Mouse (Mus musculus) regulatory T cell (primary cell): ENCODE results near the gene Capn7.

ENCODE experiments used
- in situ Hi-C: fragments of 300-600 bp; cut with MboI, MseI; formaldehyde crosslinking; loops from one replicate; pipeline ENCODE4 v1.15.1; 2025; ENCODE audit warnings: high pct_unique_total_duplicates

Gene Capn7

GRCm38 (mm10) chr14:31336369-31337155 lies at the start of gene Capn7:
Gene Capn7, plus strand, starts transcription at chr14:31336638.
- in situ Hi-C loops: no loop called here

DNA sequence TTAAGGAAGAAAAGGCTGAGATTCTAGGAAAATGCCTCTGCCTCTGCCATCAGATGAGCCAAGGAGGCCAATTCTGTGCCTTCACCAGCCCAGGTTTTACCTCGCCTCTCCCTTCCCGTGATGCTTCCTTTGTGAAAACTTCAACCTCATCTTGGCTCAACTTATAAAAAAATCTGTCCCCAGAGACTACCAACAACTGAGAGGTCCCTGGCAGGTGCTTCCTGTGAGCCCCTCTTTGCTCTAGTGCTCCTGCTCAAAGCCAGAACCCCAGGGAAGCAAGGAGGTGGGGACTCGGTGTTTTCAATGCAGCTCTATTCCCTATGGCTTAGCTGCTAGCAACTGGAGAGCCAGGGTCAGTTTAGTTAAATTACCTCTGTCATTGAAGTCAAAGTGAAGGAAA lies 23.2 kb upstream of the Capn7 start:
- in situ Hi-C loops: loop anchor here (5.0 kb wide), 1 partner anchor 101 kb away; no protein-coding TSS in a partner anchor

DNA sequence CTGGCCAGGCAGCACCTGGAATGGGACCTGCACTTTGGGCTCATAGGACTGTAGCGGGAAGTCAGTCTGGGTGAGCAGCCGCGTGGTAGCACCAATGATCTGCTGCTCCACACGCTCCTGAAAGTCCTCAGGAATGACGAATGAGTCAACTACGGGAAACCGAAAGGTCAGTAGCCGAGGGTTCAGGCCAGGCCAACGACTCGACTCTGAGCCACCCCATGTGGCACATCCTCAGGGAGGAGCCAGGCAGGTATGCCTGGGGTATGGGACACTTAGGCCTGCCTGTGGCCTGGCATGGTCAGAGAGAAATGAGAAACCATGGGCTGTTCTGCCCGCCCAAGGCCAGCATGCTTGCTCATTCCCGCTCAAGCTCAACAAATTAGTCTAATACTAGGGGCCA lies 19.8 kb upstream of the Capn7 start:
- in situ Hi-C loops: loop anchor here (5.0 kb wide), 1 partner anchor 39 kb away; no protein-coding TSS in a partner anchor

- in situ Hi-C loops: loop anchor here (5.0 kb wide), 1 partner anchor 40 kb away; no protein-coding TSS in a partner anchor
Measured at GRCm38 (mm10) chr14:31317754-31318153, 18.7 kb upstream of the Capn7 start.

- in situ Hi-C loops: loop anchor here (5.0 kb wide), 1 partner anchor 42 kb away; no protein-coding TSS in a partner anchor
Measured at GRCm38 (mm10) chr14:31319546-31319945, 16.9 kb upstream of the Capn7 start.

- in situ Hi-C loops: no loop called here
Measured at GRCm38 (mm10) chr14:31321181-31321580, 15.3 kb upstream of the Capn7 start.

GRCm38 (mm10) chr14:31322191-31322590 lies 14.2 kb upstream of the Capn7 start:
- in situ Hi-C loops: no loop called here

DNA sequence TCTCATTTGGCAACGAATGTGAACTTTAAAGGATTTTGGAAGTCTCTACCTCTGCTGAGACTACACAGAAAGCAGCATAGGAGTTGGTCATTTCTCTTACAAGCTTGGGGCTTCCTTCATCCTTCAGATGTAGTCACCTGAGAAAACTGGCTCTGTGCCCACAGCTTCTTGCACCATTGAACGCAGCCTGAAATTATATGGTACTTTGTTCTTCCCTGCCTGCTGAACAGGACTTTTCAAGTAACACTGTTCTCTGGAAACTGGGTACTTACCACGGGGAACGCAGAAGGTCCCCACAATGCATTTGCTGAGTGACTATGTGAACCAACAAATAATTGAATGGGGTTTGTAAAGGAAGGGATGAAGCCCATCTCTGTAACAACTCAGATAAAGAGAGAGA lies 13.2 kb upstream of the Capn7 start:
- in situ Hi-C loops: no loop called here

- in situ Hi-C loops: no loop called here
Measured at GRCm38 (mm10) chr14:31323849-31324792, 12.3 kb upstream of the Capn7 start, which contains the start of gene Dnah1. Gene Dnah1, minus strand, starts transcription at chr14:31323896.

DNA sequence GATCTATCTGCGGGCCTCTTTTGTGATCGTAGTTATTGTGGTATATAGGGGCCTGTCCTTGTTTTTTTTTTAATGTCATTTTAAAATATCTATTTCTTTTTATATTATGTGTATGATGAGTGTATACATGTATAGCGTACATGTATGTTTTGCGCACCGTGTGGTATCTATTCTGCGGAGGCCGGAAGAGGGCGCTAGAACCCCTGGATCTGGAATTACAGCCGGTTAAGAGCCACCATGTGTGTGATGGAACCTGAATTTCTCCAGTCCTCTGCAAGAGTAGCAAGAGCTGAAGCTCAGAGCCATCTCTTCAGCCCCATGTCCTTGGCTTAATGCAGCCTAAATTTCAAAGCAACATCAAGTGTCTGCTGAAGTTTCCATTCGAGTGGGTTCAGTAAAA lies 11.6 kb upstream of the Capn7 start:
- in situ Hi-C loops: no loop called here

DNA sequence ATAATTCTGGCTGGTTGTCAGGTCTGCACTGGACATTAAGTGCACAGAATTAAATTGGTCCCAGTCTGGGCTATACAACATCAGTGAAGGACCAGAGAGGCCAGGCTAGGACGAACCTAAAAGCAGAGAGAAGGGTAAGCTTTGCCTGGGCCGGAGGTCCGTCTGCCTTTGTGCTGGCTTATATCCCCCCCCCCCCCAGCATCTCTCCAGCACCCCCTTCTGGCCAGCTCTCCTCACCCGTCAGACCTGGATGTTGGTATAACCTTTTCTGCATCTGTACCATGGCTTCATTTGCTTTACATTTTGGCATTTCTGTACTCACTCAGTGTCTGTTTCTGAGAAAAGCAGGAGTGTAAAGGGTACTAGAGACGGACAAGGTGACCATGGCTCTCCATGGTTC lies 10.9 kb upstream of the Capn7 start:
- in situ Hi-C loops: no loop called here

- in situ Hi-C loops: no loop called here
Measured at GRCm38 (mm10) chr14:31326770-31327169, 9.7 kb upstream of the Capn7 start.

DNA sequence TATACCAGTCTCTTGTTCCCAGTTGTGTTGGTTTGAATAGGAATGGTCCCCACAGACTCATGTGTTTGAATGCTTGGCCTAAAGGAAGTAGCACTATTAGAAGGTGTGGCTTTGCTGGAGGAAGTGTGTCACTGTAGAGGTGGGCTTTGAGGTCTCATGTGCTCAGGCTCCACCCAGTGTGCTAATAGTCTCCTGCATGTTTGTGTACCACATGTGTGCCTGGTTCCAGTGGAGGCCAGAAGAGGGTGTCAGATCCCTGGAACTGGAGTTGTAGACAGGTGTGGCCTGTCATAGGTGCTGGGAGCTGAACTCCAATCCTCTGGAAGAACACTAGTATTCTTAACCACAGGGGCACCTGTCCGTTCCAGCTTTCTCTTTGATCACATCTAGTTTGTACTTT lies 9.2 kb upstream of the Capn7 start:
- in situ Hi-C loops: no loop called here

- in situ Hi-C loops: no loop called here
Measured at GRCm38 (mm10) chr14:31327681-31328080, 8.8 kb upstream of the Capn7 start.

GRCm38 (mm10) chr14:31329741-31330140 lies 6.7 kb upstream of the Capn7 start:
- in situ Hi-C loops: no loop called here

DNA sequence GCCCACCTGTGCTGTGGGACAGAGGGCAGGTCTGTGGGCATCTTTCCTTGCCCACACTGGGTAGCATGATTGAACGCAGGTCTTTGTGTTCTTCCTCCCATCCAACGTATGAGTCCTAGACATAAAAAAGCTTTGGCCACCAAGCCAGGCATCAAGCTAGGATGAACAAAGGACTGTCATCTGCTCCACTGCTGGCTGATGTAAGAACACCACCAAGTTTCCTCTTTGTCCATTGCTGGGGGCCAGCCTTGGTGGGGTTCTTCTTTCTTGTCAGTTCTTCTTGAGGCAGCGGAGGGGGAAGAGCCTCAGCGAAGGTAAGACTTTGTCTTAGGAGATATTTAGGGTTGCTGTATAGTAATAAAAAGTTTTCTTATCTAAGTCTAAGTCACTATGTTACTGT lies 5.5 kb upstream of the Capn7 start:
- in situ Hi-C loops: no loop called here

GRCm38 (mm10) chr14:31335765-31336164 lies 673 bp upstream of the Capn7 start:
- in situ Hi-C loops: no loop called here

- in situ Hi-C loops: no loop called here
Measured at GRCm38 (mm10) chr14:31337406-31337805, 968 bp downstream of the Capn7 start.

DNA sequence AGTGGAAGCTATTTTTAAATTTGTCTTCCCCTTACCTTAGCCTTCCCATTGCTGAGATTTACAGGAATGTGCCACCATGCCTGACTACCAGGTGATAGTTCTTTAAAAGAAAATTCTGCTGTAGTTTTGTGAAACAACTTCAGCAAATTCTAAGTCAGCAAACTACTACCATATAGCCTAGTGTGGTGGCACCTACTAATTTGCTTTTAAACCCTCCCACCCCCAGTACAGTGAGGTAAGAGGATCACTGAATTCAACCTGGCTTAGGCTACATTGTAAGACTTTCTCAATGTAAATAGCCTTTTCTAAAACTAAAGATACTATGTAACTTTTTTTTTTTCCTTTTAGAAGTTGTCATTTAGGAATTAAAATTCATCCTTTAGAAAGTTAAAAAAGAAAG lies 1.5 kb downstream of the Capn7 start:
- in situ Hi-C loops: no loop called here

- in situ Hi-C loops: no loop called here
Measured at GRCm38 (mm10) chr14:31343241-31343640, 6.8 kb downstream of the Capn7 start.

GRCm38 (mm10) chr14:31345367-31345766 lies 8.9 kb downstream of the Capn7 start:
- in situ Hi-C loops: no loop called here

DNA sequence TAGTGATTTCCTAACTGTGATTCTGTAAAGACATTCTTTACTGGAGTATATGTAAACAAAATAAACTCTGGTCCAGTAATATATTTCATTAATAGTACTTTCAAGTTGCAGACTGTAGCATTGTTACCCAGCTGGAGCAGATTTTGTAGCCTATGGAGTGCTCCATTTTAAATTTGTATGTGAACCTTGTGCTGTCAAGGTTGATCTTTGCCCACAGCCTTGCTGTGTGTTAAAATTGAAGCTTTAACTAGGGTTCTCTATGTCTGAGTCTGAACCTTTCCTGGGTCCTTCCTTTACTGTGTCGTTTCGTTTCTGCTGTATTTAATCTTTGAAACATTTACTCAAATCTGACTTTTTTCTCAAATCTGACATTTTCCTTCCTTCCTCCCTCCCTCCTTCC lies 25.8 kb downstream of the Capn7 start:
- in situ Hi-C loops: no loop called here
